Mouse (Mus musculus): ENCODE results near the gene Pigp.

- no peak for TF ChIP-seq CTCF (IDR thresholded peaks at IDR 0.05; ENCODE audit: extremely low read depth, insufficient read length, insufficient replicate concordance, low read depth, low read length)
- TF ChIP-seq POLR2A (IDR thresholded peaks at IDR 0.05; ENCODE audit: low read depth, low read length): no peak
These were observed 11.6 kb upstream of the Pigp start for GRCm38 (mm10) chr16:94383277-94383676.
